Mouse (Mus musculus): ENCODE results near the gene Dcbld2. TPM values are rescaled to one million over a fixed set of nuclear protein-coding genes. Genes with fewer than 3 reads are reported as not detected.

Gene Dcbld2
- polyA plus RNA-seq, 1 experiment from 2014 or later: 13.2 TPM

DNA sequence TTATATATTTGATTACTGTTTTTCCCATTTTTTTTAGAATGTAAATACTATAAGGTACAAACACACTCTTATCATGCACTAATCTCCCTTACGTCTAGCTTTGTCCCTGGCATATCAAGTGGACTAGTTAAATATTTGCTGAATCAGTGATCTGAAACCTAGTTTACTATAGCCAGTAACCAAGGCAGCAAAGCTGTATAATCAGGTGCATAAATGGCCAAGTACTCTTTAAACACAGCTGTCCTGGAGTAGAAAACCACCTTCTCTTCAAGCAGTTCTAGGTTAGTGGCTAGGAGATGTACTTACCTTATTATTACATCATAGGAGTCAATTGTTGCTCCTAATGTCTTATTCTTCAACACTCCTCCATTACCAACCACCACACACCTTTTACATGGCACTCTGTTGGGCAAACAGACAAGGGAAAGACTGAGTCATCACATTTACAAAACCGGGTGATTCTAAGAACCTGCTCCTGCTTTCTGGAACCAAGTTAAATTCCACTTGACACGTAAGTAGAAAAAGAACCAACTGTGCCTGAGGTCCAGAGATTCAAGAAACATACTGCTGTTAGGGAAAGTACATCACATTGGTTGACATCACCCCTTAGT lies 67.4 kb downstream of the Dcbld2 start:
- no peak for DNase-seq (ENCODE audit: low spot score)
- H3K36me3 ChIP-seq: peaks cover 75% of the 10 kb centered on the region

DNA sequence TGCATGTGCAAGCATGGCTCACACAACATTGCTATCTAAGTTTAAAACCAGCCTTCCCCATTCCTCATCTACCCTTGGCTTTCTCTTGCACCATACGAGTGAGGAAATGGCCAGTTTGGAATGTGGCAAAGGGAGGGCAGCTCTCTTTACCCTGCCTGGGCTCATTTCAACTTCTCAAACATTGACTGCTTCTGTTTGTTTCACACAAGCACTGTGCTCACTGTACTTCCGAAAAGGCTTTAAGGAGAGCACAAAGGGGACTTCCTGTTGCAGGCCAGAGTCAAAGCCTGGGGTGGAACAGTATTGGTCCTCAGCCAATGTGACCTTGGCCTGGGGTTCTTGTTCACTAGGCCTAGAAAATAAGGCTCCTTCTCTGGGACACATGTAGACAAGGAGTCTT lies 68.1 kb downstream of the Dcbld2 start:
- no peak for DNase-seq (ENCODE audit: low spot score)
- Histone ChIP-seq H3K27me3 (ENCODE audit: insufficient read depth, poor library complexity, severe bottlenecking) (no peaks in the 10 kb centered on the region), H3K27ac (no peak overlapping the region), H3K4me3 (no peak overlapping the region), H3K36me3 (peaks cover 74% of the 10 kb centered on the region), H3K4me1 (peaks cover 4% of the 10 kb centered on the region), H3K9me3 (no peaks in the 10 kb centered on the region)
- WGBS: 62% methylated on average over 2 of the region's 2 CpGs

More for the DNA sequence above, 67.4 kb downstream of the Dcbld2 start:
- Histone ChIP-seq H3K4me1 (no peaks in the 10 kb centered on the region; the same call in 1 of the 2 replicates), H3K9me3 (no peaks in the 10 kb centered on the region), H3K4me3 (no peak overlapping the region), H3K27me3 (ENCODE audit: insufficient read depth, poor library complexity, severe bottlenecking) (no peaks in the 10 kb centered on the region), H3K27ac (no peak overlapping the region)
- 82% methylated on average over 3 of the region's 3 CpGs for WGBS

DNA sequence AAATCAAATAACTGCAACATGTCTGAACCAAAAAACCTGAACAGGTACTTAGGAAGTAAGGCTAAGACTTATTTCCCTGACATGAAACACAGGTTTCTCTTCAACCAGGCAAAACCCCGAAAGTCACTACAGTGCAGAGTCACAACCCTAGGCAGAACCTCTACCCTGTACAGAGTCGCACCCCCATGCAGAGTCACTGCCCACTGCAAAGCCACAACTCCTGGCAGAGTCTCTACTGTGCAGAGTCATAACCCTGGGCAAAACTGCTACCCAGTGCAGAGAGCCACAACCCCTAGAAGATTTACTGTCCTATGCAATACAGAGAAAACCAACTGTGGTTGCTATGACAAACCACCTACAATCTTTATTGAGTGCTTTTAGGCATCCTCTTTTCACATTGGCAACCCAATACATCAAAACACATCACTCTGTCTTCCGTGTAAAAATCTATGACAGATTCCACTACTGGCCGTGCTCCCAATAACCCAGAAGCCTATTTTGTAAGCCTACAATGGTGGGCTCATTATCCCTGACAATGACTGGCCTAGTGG lies 71.7 kb downstream of the Dcbld2 start:
- Histone ChIP-seq H3K27me3 (ENCODE audit: insufficient read depth, poor library complexity, severe bottlenecking) (no peaks in the 10 kb centered on the region), H3K36me3 (peaks cover 59% of the 10 kb centered on the region), H3K27ac (no peak overlapping the region), H3K4me1 (peaks cover 22% of the 10 kb centered on the region), H3K4me3 (no peak overlapping the region), H3K9me3 (no peaks in the 10 kb centered on the region)
- no peak for DNase-seq (ENCODE audit: low spot score)
- 90% methylated on average over 4 of the region's 4 CpGs for WGBS

DNA sequence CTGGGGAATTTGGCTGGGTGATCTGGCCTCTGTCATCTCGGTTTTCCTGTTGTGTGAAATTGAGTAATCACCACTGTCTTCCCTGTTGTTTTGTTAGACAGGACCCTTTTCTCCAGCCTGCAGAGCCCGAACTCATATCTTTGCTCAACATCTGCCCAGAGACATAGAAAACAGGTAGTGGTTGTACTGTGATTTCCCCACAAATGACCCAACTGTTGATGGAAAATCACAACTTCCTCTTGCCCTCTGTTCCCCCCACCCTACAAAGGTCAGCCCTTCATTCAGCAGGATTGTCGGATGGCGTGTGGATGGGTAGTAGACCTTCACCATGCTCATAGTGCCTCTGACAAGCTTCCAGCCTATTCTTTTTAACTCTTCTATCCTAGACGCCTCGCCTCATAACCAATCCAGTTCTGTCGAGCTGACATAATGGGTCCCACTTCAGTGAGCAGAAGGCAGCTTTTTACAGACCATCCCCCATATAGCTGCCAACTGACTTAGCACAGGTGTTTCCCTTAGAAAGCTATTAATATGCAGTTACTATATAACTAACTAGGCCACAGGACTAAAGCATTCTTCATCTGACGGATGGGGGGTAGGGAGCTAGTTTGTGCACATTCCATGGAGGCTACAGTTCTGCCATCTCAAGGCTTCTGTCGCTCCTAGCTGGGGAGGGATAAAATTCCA lies 73.1 kb downstream of the Dcbld2 start:
- Histone ChIP-seq H3K4me3 (no peak overlapping the region), H3K9me3 (no peaks in the 10 kb centered on the region), H3K27ac (peak overlapping the region; percentile 62; the same call in 1 of the 2 replicates), H3K27me3 (ENCODE audit: insufficient read depth, poor library complexity, severe bottlenecking) (no peaks in the 10 kb centered on the region), H3K4me1 (peaks cover 22% of the 10 kb centered on the region), H3K36me3 (peaks cover 51% of the 10 kb centered on the region)
- 64% methylated on average over 9 of the region's 9 CpGs for WGBS
- DNase-seq (ENCODE audit: low spot score): no peak

DNA sequence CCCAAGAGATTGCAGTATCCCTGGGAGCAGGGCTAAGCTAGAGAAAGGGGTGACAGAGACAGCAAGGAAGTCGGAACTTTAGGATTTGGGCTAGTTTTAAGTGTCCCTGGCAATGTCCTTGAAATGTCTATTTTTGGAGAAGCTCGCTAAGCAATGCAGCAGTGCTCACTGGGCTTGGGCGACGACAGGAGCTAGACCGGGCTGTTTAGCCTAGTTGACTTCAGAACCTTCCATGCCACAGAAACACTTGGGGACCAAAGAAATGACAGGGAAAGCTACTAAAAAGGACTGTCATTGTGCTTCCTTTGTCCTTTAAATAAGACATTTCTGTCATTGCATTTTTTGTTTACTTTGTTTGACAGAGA lies 73.6 kb downstream of the Dcbld2 start:
- peak overlapping the region; percentile 62; the same call in 1 of the 2 replicates for H3K27ac ChIP-seq
- peaks cover 50% of the 10 kb centered on the region for H3K36me3 ChIP-seq
- H3K9me3 ChIP-seq: no peaks in the 10 kb centered on the region
- peaks cover 22% of the 10 kb centered on the region for H3K4me1 ChIP-seq
- no peak overlapping the region for H3K4me3 ChIP-seq
- H3K27me3 ChIP-seq (ENCODE audit: insufficient read depth, poor library complexity, severe bottlenecking): no peaks in the 10 kb centered on the region
- no peak for DNase-seq (ENCODE audit: low spot score)
- WGBS: 35% methylated on average over 5 of the region's 5 CpGs

DNA sequence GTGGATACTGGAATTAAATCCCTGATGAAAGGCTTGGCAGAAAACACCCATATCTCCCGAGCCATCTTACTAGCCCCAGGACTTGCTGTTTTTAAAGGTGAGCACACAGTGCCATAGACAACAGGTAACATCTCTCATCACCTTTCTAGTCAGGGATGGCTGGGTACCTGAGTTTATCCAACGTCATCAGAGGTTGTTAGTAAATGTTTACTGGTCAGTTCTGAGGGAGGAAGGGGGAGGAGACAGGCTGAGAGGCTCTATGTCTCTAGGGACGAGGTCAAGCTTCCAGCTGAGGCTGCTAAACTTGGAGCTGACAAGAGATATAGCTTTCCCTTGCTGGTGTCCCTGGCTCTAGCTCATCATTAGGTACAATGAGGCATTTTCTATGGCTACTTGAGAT lies 74.1 kb downstream of the Dcbld2 start:
- no peak overlapping the region for H3K4me3 ChIP-seq
- DNase-seq (ENCODE audit: low spot score): no peak
- 37% methylated on average over 3 of the region's 3 CpGs for WGBS
- H3K36me3 ChIP-seq: peaks cover 49% of the 10 kb centered on the region
- peaks cover 22% of the 10 kb centered on the region for H3K4me1 ChIP-seq
- no peaks in the 10 kb centered on the region for H3K9me3 ChIP-seq
- peak overlapping the region; percentile 62; the same call in 1 of the 2 replicates for H3K27ac ChIP-seq
- H3K27me3 ChIP-seq (ENCODE audit: insufficient read depth, poor library complexity, severe bottlenecking): no peaks in the 10 kb centered on the region

DNA sequence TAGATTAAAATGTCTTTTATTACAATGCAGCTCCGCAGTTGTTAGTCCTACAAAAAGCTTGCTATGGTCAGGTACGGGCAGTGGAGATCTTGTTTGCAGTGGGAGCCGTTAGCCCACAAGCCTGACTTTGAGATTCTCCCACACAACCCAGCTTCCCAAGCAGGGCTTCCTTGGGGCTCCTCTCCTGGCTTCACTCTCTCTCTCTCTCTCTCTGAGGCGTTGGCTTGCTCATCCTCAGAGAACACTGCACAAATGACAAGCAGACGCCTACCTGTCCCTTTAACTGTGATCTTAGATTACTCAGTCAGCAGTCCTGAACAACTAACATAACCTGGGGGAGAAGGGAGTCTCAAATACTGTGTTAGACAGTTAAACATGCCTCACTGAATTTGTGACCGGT lies 79.6 kb downstream of the Dcbld2 start:
- WGBS: 84% methylated on average over 6 of the region's 6 CpGs
- no peak overlapping the region for H3K4me3 ChIP-seq
- no peak for DNase-seq (ENCODE audit: low spot score)
- no peaks in the 10 kb centered on the region for H3K9me3 ChIP-seq
- H3K27ac ChIP-seq: no peak overlapping the region
- peaks cover 3% of the 10 kb centered on the region; the same call in 1 of the 2 replicates for H3K4me1 ChIP-seq
- no peaks in the 10 kb centered on the region for H3K27me3 ChIP-seq (ENCODE audit: insufficient read depth, poor library complexity, severe bottlenecking)
- peaks cover 47% of the 10 kb centered on the region for H3K36me3 ChIP-seq

DNA sequence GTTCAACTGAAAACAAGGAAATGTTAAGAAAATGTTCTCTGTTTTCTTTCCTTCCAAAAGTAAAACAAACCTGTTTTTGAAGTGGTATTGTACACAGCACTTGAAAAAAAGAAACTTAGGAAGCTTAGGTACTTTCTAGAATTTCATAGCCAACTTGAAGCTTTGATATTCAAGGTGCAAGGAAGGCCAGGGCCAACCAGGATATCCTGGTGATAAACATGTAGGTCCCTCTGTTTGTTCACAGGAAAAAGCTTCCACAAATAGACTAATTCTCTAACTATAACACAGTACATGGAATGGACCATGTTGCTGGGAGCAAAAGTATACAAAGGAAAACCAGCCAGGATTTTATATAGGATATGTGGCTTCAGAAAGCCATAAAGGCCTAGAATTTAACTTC lies 88.5 kb downstream of the Dcbld2 start:
- Histone ChIP-seq H3K4me3 (no peak overlapping the region), H3K9me3 (no peaks in the 10 kb centered on the region), H3K27ac (peak overlapping the region; percentile 70), H3K27me3 (ENCODE audit: insufficient read depth, poor library complexity, severe bottlenecking) (no peaks in the 10 kb centered on the region), H3K36me3 (peaks cover 10% of the 10 kb centered on the region), H3K4me1 (peaks cover 22% of the 10 kb centered on the region)
- no peak for DNase-seq (ENCODE audit: low spot score)

DNA sequence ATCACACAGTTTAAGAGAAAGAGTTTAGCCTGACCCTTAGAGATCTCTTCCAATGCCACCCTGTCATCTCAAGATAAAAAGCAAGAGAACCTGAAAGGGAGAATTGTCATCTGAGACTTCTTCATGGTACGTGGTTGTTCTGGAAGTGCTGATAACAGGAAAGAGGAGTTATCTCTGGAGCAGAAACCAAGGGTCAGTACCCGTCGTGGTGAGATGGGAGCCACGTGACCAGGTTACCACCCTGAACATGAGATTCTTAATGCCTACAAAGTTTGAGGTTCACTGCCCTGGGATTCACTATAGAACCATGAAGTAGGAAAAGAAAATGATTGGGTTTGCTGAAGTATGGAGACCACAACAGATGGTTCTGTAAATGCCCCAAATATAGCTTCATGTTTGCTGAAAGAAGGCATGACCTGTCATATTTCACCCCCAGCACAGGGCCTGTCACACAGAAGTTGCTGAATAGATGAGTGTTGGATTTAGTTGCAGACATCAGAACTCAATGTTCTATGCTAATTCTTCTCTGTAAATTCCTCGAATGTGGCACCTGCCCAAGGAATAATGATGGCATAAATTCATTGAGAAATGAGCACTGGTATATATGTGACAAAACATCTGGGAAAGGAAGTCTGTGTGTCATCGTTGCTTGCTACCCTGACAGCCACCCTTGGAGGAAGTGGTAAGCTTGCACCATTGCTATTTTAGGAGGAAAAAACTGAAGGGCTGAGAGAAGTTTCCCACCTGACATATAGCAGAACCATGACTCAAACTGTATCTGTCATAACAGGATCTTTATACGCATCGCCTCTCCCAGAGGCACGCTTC lies 89.9 kb downstream of the Dcbld2 start:
- Histone ChIP-seq H3K4me3 (no peak overlapping the region), H3K27me3 (ENCODE audit: insufficient read depth, poor library complexity, severe bottlenecking) (no peaks in the 10 kb centered on the region), H3K4me1 (peaks cover 29% of the 10 kb centered on the region), H3K27ac (peak overlapping the region; percentile 70), H3K36me3 (peaks cover 6% of the 10 kb centered on the region), H3K9me3 (no peaks in the 10 kb centered on the region)
- WGBS: 52% methylated on average over 9 of the region's 9 CpGs
- peak; percentile 87 for DNase-seq (ENCODE audit: low spot score)

DNA sequence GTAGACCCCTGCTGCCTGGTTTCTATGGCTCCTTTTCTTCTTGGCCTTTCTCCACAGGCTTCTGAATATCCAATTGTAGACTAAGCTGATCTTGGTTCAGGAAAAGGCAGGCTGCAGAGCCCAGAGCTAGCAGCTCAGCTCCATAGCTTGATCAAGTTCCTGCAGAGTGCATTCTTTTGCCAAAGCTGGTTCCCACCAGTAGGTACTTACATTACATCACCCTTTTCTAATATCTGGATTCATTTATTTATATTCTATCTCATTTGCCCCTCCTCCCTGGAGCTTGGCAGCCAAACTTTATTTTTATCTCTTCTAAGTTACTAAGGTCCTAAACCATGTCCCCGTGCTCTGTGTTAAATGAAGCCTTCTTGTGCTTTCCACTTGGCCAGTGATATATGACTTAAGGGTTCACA lies 90.9 kb downstream of the Dcbld2 start:
- no peaks in the 10 kb centered on the region for H3K27me3 ChIP-seq (ENCODE audit: insufficient read depth, poor library complexity, severe bottlenecking)
- DNase-seq (ENCODE audit: low spot score): no peak
- no peaks in the 10 kb centered on the region for H3K9me3 ChIP-seq
- peak overlapping the region; percentile 56; the same call in 1 of the 2 replicates for H3K27ac ChIP-seq
- H3K4me1 ChIP-seq: peaks cover 29% of the 10 kb centered on the region
- H3K4me3 ChIP-seq: no peak overlapping the region
- H3K36me3 ChIP-seq: 0 out of 2 replicates have a peak, but pooled peaks cover 5% of the 10 kb centered on the region
- WGBS: 56% methylated on average over 1 of the region's 1 CpGs

DNA sequence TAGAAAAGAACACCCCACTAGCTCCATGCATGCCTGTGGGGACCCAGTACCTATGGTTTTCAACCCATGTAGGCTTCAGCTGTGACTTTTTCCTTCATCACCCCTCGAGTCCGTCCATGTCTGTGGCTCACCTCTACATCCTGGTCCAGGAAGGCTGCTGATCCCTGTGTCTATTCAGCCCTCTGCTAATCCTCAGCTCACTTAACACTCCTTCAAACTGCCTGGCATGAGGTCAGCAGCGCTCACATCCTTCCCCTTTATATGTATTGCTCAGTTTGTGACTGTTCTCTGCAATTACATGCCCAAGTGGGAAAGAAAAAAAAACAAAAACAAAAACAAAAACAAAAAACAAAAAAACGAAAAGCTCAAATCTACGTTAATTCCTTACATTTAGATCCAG lies 91.4 kb downstream of the Dcbld2 start:
- Histone ChIP-seq H3K27ac (peak overlapping the region; percentile 56; the same call in 1 of the 2 replicates), H3K4me1 (peaks cover 29% of the 10 kb centered on the region), H3K36me3 (0 out of 2 replicates have a peak, but pooled peaks cover 5% of the 10 kb centered on the region), H3K27me3 (ENCODE audit: insufficient read depth, poor library complexity, severe bottlenecking) (no peaks in the 10 kb centered on the region), H3K4me3 (no peak overlapping the region), H3K9me3 (no peaks in the 10 kb centered on the region)
- 85% methylated on average over 5 of the region's 5 CpGs for WGBS
- DNase-seq (ENCODE audit: low spot score): no peak

DNA sequence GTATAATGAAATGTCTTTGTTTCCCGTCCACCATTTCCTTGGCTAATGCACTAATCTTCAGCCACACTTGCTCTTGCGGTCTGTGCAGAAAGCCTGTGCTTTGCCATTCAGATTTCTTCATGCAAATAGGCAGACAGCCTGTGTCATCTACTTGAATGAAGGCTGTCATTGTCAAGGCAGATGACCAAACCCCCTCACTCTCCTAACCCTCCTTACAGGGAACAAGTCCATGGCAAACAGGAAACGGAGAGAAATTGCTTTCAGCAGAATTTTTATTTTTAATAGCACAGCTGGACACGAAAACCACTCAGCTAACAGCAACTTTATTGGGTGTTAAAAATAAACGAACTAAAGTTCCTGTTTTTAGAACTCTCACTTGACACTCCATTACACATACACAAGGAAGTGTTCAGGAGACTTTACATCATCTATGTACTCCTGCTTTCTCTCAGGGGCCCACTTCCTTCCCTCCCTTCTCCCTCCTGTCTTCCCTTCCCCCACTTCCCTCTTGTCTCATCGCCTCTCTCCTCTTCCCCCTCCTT lies 93.6 kb downstream of the Dcbld2 start:
- Histone ChIP-seq H3K36me3 (0 out of 2 replicates have a peak, but pooled peaks cover 11% of the 10 kb centered on the region), H3K4me1 (peaks cover 28% of the 10 kb centered on the region), H3K4me3 (no peak overlapping the region), H3K27me3 (ENCODE audit: insufficient read depth, poor library complexity, severe bottlenecking) (no peaks in the 10 kb centered on the region), H3K9me3 (no peaks in the 10 kb centered on the region), H3K27ac (peak overlapping the region; percentile 43)
- 42% methylated on average over 6 of the region's 6 CpGs for WGBS
- no peak for DNase-seq (ENCODE audit: low spot score)
